ENCODE assay signal across 16 mouse cellular contexts in the genomic region with DNA sequence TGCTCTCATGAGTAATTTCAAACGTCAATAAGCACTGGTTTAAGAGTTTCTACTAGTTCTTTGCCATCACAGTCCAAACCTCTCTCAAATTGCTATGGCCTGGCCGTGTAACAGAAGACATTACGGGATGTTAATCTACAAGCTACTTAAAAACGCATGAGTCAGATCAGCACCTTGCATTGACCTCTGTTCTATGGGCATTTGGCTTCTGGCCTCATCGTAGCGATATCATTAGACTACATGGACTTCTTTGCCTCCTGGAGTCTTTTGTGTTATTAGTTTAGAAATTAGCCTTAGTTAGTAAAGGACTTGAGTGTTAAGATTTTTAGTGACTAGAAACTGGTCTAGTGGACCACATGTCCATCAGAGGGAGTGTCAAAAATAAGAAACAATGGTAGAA.
"Had no signal": no experiment of that assay in that cellular context is flagged by ENCODE, and none has a peak within 500 bp of the region (broad histone marks: within the 10 kb centered on the region; RNA-seq: fewer than 3 reads in every experiment).

No protein-coding gene starts in this region.

- H3K36me3 ChIP-seq: limb, embryonic 10.5 days; midbrain, embryonic 10.5 days; neural tube, embryonic 12.5 days had no signal

- H3K4me1 ChIP-seq: limb, embryonic 10.5 days; neural tube, embryonic 12.5 days had no signal

- DNase-seq: kidney, postnatal 25 days; lung, embryonic 14.5 days; lung, postnatal 10 days; lung, postnatal 4 days; midbrain, embryonic 14.5 days; retina, postnatal 1 day; right cerebral cortex, postnatal 4 days; spleen, adult 18-20 months; thymus, adult 18-20 months; thymus, postnatal 14 days had no signal

- H3K4me2 ChIP-seq: lung, embryonic 14.5 days; neural tube, embryonic 12.5 days had no signal

- H3K27me3 ChIP-seq: neural tube, embryonic 12.5 days had no signal

- H3K4me3 ChIP-seq: left cerebral cortex, adult 2 months; limb, embryonic 10.5 days; midbrain, embryonic 10.5 days; myocyte; neural tube, embryonic 12.5 days had no signal

- H3K27ac ChIP-seq: left cerebral cortex, adult 2 months; limb, embryonic 10.5 days; midbrain, embryonic 10.5 days; neural tube, embryonic 12.5 days had no signal

- H3K9ac ChIP-seq: lung, embryonic 14.5 days; neural tube, embryonic 12.5 days had no signal

- ATAC-seq: intestine, postnatal 0 days had no signal

- H3K9me3 ChIP-seq: limb, embryonic 10.5 days; midbrain, embryonic 10.5 days; neural tube, embryonic 12.5 days had no signal
